Mouse (Mus musculus) intestine, embryonic 16.5 days (tissue): ENCODE data around the gene Jmy. TPM values are rescaled to one million over a fixed set of nuclear protein-coding genes. Genes with fewer than 3 reads are reported as not detected.

Experiments used
- ATAC-seq: fragments of 200-750 bp; cut with Nextera tagmentation; 2 replicates; pipeline ENCODE4 v1.8.0; 2017; ENCODE audit warnings: moderate TSS enrichment, moderate library complexity
- H3K27ac ChIP-seq: fragments of 300-500 bp; sonication (generic); 2 replicates; pipeline ENCODE4 v1.5.1; 2014; ENCODE audit warnings: mild to moderate bottlenecking, low read length
- H3K27me3 ChIP-seq: fragments of 300-500 bp; sonication (generic); replicated peaks from 2 replicates; pipeline ENCODE4 v1.6.1; 2014; ENCODE audit warnings: low read length, control low read depth, mixed read lengths; ENCODE audit not compliant: control insufficient read depth, insufficient read depth
- H3K36me3 ChIP-seq: fragments of 300-500 bp; sonication (generic); 2 replicates; pipeline ENCODE4 v1.6.1; 2014; ENCODE audit warnings: low read length, control low read depth; ENCODE audit not compliant: control insufficient read depth, insufficient read depth
- H3K4me1 ChIP-seq: fragments of 300-500 bp; sonication (generic); 2 replicates; pipeline ENCODE4 v1.6.1; 2014; ENCODE audit warnings: low read length, control low read depth, mixed read lengths; ENCODE audit not compliant: control insufficient read depth, insufficient read depth
- H3K4me2 ChIP-seq: fragments of 300-500 bp; sonication (generic); 2 replicates; pipeline ENCODE4 v1.6.1; 2014; ENCODE audit warnings: low read depth, low read length, control low read depth
- H3K4me3 ChIP-seq: fragments of 300-500 bp; sonication (generic); 2 replicates; pipeline ENCODE4 v1.5.1; 2014; ENCODE audit warnings: mild to moderate bottlenecking, low read length
- H3K9ac ChIP-seq: fragments of 300-500 bp; sonication (generic); 2 replicates; pipeline ENCODE4 v1.6.1; 2014; ENCODE audit warnings: low read depth, low read length
- H3K9me3 ChIP-seq: fragments of 300-500 bp; sonication (generic); 2 replicates; pipeline ENCODE4 v1.6.1; 2016; ENCODE audit warnings: low read length, control low read depth; ENCODE audit not compliant: control insufficient read depth
- WGBS: fragments of 180-500 bp; shearing (Covaris S2); extraction: QIAGEN DNeasy Blood & Tissue Kit; methylation state at CpG from one replicate; pipeline ENCODE4 v1.1.7; 2014; 5-methylcytosine and 5-hydroxymethylcytosine counted together
- polyA plus RNA-seq: library from polyadenylated mRNA; unstranded; fragments of >200 nt; fragmentation: Nextera tagmentation; extraction: Ambion mirVana; gene quantifications from 2 replicates; pipeline ENCODE4 v1.2.1, GENCODE M21; 2015

Jmy gene
- polyA plus RNA-seq: 1.9 and 2.2 TPM in 2 replicates

DNA sequence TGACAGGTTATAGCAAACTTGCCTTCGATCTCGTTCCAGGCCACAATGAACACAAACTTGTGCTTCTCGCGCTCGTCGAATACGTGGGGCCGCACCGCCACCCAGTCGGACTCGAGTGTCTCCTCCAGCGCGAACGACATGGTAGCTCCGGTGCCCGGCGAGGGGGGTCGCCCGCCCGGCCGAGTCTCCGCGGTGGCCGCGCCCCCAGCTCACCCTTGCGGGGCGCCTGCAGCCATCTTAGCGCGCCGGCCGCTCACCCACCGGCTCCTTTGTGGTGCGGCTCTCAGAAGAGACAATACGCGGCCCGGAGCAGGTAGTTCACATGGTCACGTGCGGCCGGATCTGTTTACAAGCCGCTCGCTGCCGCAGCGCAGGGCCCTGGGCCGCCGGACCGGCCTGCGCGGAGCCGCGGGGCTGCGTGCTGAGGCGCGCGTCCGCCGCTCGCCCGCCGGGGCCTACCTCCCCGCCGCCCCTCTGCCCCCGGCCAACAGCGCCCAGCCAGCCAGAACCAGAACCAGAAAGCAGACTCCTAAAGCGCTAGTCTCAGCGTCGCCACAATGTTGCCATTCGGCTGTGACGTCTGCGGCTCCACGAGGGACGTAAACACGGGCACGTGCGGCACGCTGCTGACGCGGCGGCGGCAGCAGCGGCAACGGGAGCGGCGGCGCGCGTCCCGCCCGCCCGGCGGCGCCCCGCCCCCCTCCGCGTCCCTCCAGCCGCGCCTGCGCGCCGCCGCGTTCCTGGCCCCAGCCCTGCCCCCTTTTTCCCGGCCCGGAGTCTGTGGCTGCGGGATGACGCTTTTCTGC, at the start of gene Jmy:
Jmy (minus strand) TSS at position 642 of the 806 bp plus-strand sequence.
- peak; percentile 92 for ATAC-seq
- peaks cover 11% of the 10 kb centered on the region for H3K4me1 ChIP-seq
- H3K27me3 ChIP-seq: no peaks in the 10 kb centered on the region
- H3K4me3 ChIP-seq: peak within 1 kb of the TSS; percentile 83
- WGBS: under 1% methylated on average over 102 of the region's 105 CpGs
- no peaks in the 10 kb centered on the region for H3K9me3 ChIP-seq
- H3K4me2 ChIP-seq: peak within 1 kb of the TSS; percentile 87
- peak within 1 kb of the TSS; percentile 91 for H3K9ac ChIP-seq
- H3K27ac ChIP-seq: peak within 1 kb of the TSS; percentile 95
- H3K36me3 ChIP-seq: no peaks in the 10 kb centered on the region

DNA sequence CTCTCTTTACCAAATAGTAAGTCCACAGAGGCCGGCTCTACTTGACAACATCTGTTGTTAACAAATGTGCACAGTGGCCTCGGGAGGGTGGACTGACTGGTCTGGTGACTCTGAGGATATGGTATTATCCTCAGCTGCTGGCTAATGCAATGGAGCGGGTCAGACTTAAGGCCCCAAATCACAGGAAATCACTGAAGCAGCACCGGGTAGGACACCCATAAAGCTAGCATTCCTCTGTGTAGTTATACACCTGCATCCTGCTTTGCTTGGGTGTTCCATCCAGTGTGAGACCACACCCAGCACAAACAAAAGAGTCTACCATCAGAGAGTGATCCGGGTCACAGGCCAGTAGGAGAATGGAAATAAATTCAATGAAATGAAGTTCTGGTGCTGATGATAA, 48.0 kb upstream of the Jmy start:
- Histone ChIP-seq H3K4me1 (no peaks in the 10 kb centered on the region), H3K4me3 (no peak overlapping the region), H3K9me3 (no peaks in the 10 kb centered on the region), H3K27me3 (no peaks in the 10 kb centered on the region), H3K27ac (no peak overlapping the region), H3K4me2 (no peak overlapping the region), H3K36me3 (no peaks in the 10 kb centered on the region), H3K9ac (no peak overlapping the region)
- no peak for ATAC-seq
- WGBS: 65% methylated on average over 5 of the region's 5 CpGs

- H3K9ac ChIP-seq: no peak overlapping the region
- H3K36me3 ChIP-seq: no peaks in the 10 kb centered on the region
- no peak for ATAC-seq
- no peak overlapping the region for H3K4me3 ChIP-seq
- no peak overlapping the region for H3K27ac ChIP-seq
- H3K27me3 ChIP-seq: no peaks in the 10 kb centered on the region
- H3K4me2 ChIP-seq: no peak overlapping the region
- 47% methylated on average over 1 of the region's 1 CpGs for WGBS
- H3K4me1 ChIP-seq: no peaks in the 10 kb centered on the region
- no peaks in the 10 kb centered on the region for H3K9me3 ChIP-seq
Observed at GRCm38 (mm10) chr13:93546011-93546410, 46.4 kb upstream of the Jmy start.

- H3K27ac ChIP-seq: no peak overlapping the region
- ATAC-seq: no peak
Observed at GRCm38 (mm10) chr13:93544274-93544673, 44.7 kb upstream of the Jmy start.

DNA sequence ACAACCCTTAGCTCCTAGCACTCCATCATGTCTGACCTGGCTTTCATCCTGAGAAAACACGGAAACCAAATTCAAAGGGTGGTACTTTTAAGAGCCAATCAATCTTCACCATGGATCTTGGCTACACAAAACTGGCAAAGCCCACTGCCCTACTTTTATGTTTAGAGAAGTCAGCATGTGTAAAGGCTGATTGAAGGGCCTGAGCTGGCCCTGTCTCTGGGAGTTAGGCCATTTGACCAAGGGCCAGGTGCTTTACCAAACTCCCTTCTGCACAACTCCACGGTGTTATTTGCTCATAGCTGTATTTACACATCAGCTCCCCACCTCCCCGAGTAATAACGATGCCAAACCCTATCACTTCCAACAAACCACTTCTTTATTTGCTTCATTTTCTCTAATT, 39.7 kb upstream of the Jmy start:
- Histone ChIP-seq H3K9ac (no peak overlapping the region), H3K9me3 (no peaks in the 10 kb centered on the region), H3K27me3 (no peaks in the 10 kb centered on the region), H3K4me1 (no peaks in the 10 kb centered on the region), H3K36me3 (no peaks in the 10 kb centered on the region), H3K4me3 (no peak overlapping the region), H3K4me2 (no peak overlapping the region), H3K27ac (no peak overlapping the region)
- no peak for ATAC-seq
- WGBS: 68% methylated on average over 4 of the region's 4 CpGs

More at GRCm38 (mm10) chr13:93544274-93544673, 44.7 kb upstream of the Jmy start:
- Histone ChIP-seq H3K36me3 (no peaks in the 10 kb centered on the region), H3K27me3 (no peaks in the 10 kb centered on the region), H3K4me1 (no peaks in the 10 kb centered on the region), H3K4me3 (no peak overlapping the region), H3K4me2 (no peak overlapping the region), H3K9ac (no peak overlapping the region), H3K9me3 (no peaks in the 10 kb centered on the region)

DNA sequence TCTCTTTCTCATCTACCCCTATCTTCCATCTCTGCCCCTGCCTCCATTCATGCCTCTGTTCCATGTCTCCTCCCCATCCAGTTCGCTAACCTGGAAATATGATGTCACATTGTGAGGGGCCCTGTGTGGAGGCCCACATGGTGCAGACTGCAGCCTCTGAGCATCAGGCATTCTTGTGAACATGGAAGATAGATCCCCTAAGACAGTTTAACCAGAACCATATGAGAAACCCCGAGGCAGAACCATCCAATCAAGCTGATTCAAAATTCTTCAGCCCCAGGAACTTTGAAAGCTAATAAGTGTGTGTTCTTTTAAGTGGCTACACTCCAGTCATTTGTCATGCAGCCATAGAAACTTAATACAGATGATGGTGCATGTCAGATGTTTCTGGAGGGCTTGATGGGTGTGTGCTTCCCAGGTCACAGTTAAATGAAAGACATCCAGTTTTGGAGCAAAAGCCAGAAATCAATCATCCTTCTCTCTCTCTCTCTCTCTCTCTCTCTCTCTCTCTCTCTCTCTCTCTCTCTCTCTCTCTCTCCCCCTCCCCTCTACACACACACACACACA, 19.2 kb upstream of the Jmy start:
- ATAC-seq: no peak
- Histone ChIP-seq H3K4me3 (no peak overlapping the region), H3K27me3 (no peaks in the 10 kb centered on the region), H3K9me3 (no peaks in the 10 kb centered on the region), H3K27ac (no peak overlapping the region), H3K36me3 (no peaks in the 10 kb centered on the region), H3K4me1 (no peaks in the 10 kb centered on the region), H3K4me2 (no peak overlapping the region), H3K9ac (no peak overlapping the region)
- 73% methylated on average over 2 of the region's 2 CpGs for WGBS

GRCm38 (mm10) chr13:93517223-93517622, 17.6 kb upstream of the Jmy start:
- no peaks in the 10 kb centered on the region for H3K27me3 ChIP-seq
- no peak overlapping the region for H3K9ac ChIP-seq
- no peak overlapping the region for H3K27ac ChIP-seq
- H3K4me3 ChIP-seq: no peak overlapping the region
- no peak overlapping the region for H3K4me2 ChIP-seq
- no peaks in the 10 kb centered on the region for H3K4me1 ChIP-seq
- H3K36me3 ChIP-seq: no peaks in the 10 kb centered on the region
- ATAC-seq: no peak
- H3K9me3 ChIP-seq: no peaks in the 10 kb centered on the region

GRCm38 (mm10) chr13:93514000-93514795, 14.6 kb upstream of the Jmy start:
- Histone ChIP-seq H3K36me3 (no peaks in the 10 kb centered on the region), H3K4me1 (no peaks in the 10 kb centered on the region), H3K9ac (no peak overlapping the region), H3K4me2 (no peak overlapping the region), H3K4me3 (no peak overlapping the region), H3K27me3 (no peaks in the 10 kb centered on the region), H3K27ac (no peak overlapping the region), H3K9me3 (no peaks in the 10 kb centered on the region)
- WGBS: 84% methylated on average over 10 of the region's 10 CpGs
- ATAC-seq: no peak

- 67% methylated on average over 16 of the region's 16 CpGs for WGBS
- no peaks in the 10 kb centered on the region for H3K9me3 ChIP-seq
- no peaks in the 10 kb centered on the region for H3K4me1 ChIP-seq
- H3K36me3 ChIP-seq: no peaks in the 10 kb centered on the region
- H3K27me3 ChIP-seq: no peaks in the 10 kb centered on the region
- ATAC-seq: no peak
- no peak overlapping the region for H3K27ac ChIP-seq
- no peak overlapping the region for H3K9ac ChIP-seq
- H3K4me3 ChIP-seq: no peak overlapping the region
- H3K4me2 ChIP-seq: no peak overlapping the region
Observed at GRCm38 (mm10) chr13:93510447-93511180, 11.0 kb upstream of the Jmy start.
